Mouse (Mus musculus) ES-Bruce4 (cell line): ENCODE results near the gene Aacs. TPM values are rescaled to one million over a fixed set of nuclear protein-coding genes. Genes with fewer than 3 reads are reported as not detected.

Source experiments
- H3K27ac ChIP-seq: 2 replicates; pipeline ENCODE4 v1.5.1; 2012; ENCODE audit warnings: low read length, inconsistent platforms; ENCODE audit not compliant: insufficient read depth
- H3K27me3 ChIP-seq: 2 replicates; pipeline ENCODE4 v1.6.1; 2012; ENCODE audit warnings: mild to moderate bottlenecking, low read length, inconsistent platforms; ENCODE audit not compliant: control insufficient read depth, poor library complexity, insufficient read depth, severe bottlenecking
- H3K36me3 ChIP-seq: 2 replicates; pipeline ENCODE4 v1.6.1; 2012; ENCODE audit warnings: inconsistent platforms, mild to moderate bottlenecking, low read length, moderate library complexity; ENCODE audit not compliant: control insufficient read depth, poor library complexity, insufficient read depth, severe bottlenecking
- H3K4me1 ChIP-seq: one replicate; pipeline ENCODE4 v1.8.1; 2011; ENCODE audit warnings: low read length; ENCODE audit not compliant: control insufficient read depth, insufficient read depth
- H3K4me3 ChIP-seq: 2 replicates; pipeline ENCODE4 v1.5.1; 2011; ENCODE audit warnings: low read depth, mild to moderate bottlenecking, low read length
- H3K9ac ChIP-seq: 2 replicates; pipeline ENCODE4 v1.6.1; 2012; ENCODE audit warnings: low read depth, mild to moderate bottlenecking, inconsistent platforms; ENCODE audit not compliant: poor library complexity, severe bottlenecking
- H3K9me3 ChIP-seq: replicated peaks from 2 replicates; pipeline ENCODE4 v1.6.1; 2012; ENCODE audit warnings: mild to moderate bottlenecking, low read length, inconsistent platforms; ENCODE audit not compliant: control insufficient read depth, poor library complexity, insufficient read depth, severe bottlenecking
- CTCF ChIP-seq: IDR thresholded peaks from one replicate; pipeline ENCODE4 v1.8.1; 2011; ENCODE audit warnings: low read depth, low read length
- EP300 ChIP-seq: IDR thresholded peaks from 2 replicates; pipeline ENCODE4 v1.6.1; 2011; ENCODE audit warnings: low read depth, low read length; ENCODE audit not compliant: insufficient read depth
- POLR2A ChIP-seq: IDR thresholded peaks from one replicate; pipeline ENCODE4 v1.8.1; 2011; ENCODE audit warnings: low read length; ENCODE audit not compliant: insufficient read depth
- polyA plus RNA-seq: library from polyadenylated mRNA; stranded (reverse); fragments of >200 nt; gene quantifications from 2 replicates; pipeline ENCODE4 v1.2.4, GENCODE M21; 2011; ENCODE audit warnings: low read depth; ENCODE audit not compliant: missing spikeins, insufficient read depth, insufficient read length

Aacs gene
- polyA plus RNA-seq, 1 experiment = 26.3 TPM

DNA sequence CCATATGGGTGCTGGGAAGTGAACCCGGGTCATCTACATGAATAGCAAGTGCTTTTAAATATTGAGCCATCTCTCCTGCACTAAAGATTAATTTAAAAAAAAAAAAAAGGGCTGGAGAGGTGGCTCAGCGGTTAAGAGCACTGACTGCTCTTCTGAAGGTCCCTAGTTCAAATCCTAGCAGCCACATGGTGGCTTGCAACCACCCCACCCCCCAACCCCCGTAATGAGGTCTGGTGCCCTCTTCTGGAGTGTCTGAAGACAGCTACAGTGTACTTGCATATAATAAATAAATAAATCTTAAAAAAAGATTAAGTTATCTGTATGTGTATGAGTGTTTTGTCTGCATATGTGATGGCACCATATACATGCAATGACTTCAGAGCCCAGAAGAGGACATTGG lies 15.0 kb upstream of the Aacs start:
- Histone ChIP-seq H3K4me1 (peaks cover 3% of the 10 kb centered on the region), H3K27me3 (no peaks in the 10 kb centered on the region), H3K36me3 (peaks cover 2% of the 10 kb centered on the region; the same call in 1 of the 2 replicates), H3K4me3 (no peak overlapping the region), H3K9me3 (no peaks in the 10 kb centered on the region), H3K27ac (no peak overlapping the region), H3K9ac (no peak overlapping the region)
- TF ChIP-seq EP300 (no peak), POLR2A (no peak), CTCF (no peak)

- no peaks in the 10 kb centered on the region for H3K9me3 ChIP-seq
- no peaks in the 10 kb centered on the region for H3K27me3 ChIP-seq
- no peaks in the 10 kb centered on the region for H3K36me3 ChIP-seq
- peaks cover 3% of the 10 kb centered on the region for H3K4me1 ChIP-seq
- H3K4me3 ChIP-seq = no peak overlapping the region
- no peak overlapping the region for H3K9ac ChIP-seq
- no peak for TF ChIP-seq EP300
- peak; percentile 55 for TF ChIP-seq CTCF
- no peak for TF ChIP-seq POLR2A
- H3K27ac ChIP-seq = no peak overlapping the region
Observed at GRCm38 (mm10) chr5:125461868-125462445, 13.7 kb upstream of the Aacs start.

GRCm38 (mm10) chr5:125465192-125465591 lies 10.4 kb upstream of the Aacs start:
- Histone ChIP-seq H3K36me3 (no peaks in the 10 kb centered on the region), H3K27ac (peak overlapping the region; percentile 33), H3K27me3 (no peaks in the 10 kb centered on the region), H3K4me3 (no peak overlapping the region), H3K9me3 (no peaks in the 10 kb centered on the region), H3K4me1 (peaks cover 4% of the 10 kb centered on the region), H3K9ac (no peak overlapping the region)
- TF ChIP-seq POLR2A (no peak), EP300 (no peak), CTCF (no peak)

DNA sequence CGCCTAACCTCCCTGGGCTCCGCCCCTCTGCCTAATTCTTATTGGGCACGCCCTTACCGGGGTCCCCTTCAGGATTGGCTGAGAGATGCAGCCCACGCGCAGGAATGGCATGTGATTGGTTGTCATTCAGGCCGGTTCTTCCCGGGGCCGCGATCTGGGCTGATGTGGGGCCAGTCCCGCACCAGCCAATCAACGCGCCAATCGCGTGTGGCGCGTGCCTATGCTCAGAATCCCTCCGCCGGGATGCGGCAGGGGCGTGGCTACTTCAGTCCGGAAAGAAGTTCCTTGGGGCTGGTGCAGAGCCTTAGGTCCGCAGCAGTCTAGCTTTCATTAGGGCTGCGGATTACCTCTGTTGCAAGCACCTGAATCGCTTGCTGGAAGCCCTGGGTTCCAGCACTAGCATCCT lies 9.9 kb upstream of the Aacs start:
- H3K9ac ChIP-seq = no peak overlapping the region
- H3K4me1 ChIP-seq = peaks cover 4% of the 10 kb centered on the region
- no peaks in the 10 kb centered on the region for H3K9me3 ChIP-seq
- H3K27ac ChIP-seq = no peak overlapping the region
- peak overlapping the region; percentile 35 for H3K4me3 ChIP-seq
- H3K27me3 ChIP-seq = no peaks in the 10 kb centered on the region
- H3K36me3 ChIP-seq = no peaks in the 10 kb centered on the region
- TF ChIP-seq EP300 = peak; percentile 90
- peak; percentile 93 for TF ChIP-seq POLR2A
- TF ChIP-seq CTCF = no peak

DNA sequence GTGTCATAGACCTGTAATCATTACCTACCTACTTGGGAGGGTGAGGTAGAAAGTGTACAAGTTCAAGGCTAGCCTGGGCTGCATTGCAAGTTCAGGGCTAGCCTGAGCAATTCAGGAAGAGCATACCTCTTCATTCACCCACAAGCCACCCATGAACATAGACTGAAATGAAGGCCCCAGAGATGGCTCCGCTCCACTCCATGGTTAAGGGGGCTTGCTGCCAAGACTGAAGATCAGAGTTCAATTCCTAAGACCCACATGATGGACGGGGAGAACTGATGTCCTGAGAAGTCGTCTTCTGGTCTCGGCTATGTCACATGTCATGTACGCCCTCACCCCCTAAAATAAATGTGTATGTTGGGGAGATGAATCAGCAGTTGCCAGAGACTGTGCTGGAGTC lies 9.1 kb upstream of the Aacs start:
- Histone ChIP-seq H3K4me1 (peaks cover 4% of the 10 kb centered on the region), H3K27ac (no peak overlapping the region), H3K9me3 (no peaks in the 10 kb centered on the region), H3K27me3 (no peaks in the 10 kb centered on the region), H3K4me3 (no peak overlapping the region), H3K9ac (no peak overlapping the region), H3K36me3 (no peaks in the 10 kb centered on the region)
- TF ChIP-seq CTCF (no peak), EP300 (no peak), POLR2A (no peak)

DNA sequence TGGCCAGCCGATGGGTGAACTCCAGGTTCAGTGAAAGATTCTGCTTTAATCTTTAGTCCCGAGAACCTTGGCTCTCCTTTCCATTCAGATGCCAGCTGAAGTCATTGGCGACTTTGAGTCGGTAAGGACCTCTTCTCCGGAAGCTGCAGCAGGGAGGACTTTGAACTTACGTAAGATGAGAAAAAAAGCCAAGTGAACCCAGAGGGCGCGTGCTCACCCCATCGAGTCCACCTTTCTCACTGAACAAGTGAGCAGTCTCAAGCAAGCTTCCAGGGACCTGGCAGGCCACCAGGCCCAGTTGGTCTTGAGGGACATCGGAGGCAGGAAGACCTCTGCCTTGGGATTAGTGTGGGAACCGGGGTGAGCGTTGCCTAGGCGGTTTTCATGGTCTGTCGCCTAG lies 8.4 kb upstream of the Aacs start:
- H3K9ac ChIP-seq = no peak overlapping the region
- TF ChIP-seq EP300 (no peak), CTCF (no peak), POLR2A (no peak)
- H3K36me3 ChIP-seq = no peaks in the 10 kb centered on the region
- no peak overlapping the region for H3K4me3 ChIP-seq
- H3K27me3 ChIP-seq = no peaks in the 10 kb centered on the region
- peaks cover 4% of the 10 kb centered on the region for H3K4me1 ChIP-seq
- no peak overlapping the region for H3K27ac ChIP-seq
- no peaks in the 10 kb centered on the region for H3K9me3 ChIP-seq
